Mouse (Mus musculus): ENCODE results near the gene Gtf2ird2. TPM values are rescaled to one million over a fixed set of nuclear protein-coding genes. Genes with fewer than 3 reads are reported as not detected.
A peak's percentile ranks its signal among the peaks of the same experiment; 100 is the strongest.

The Gtf2ird2 gene
- polyA plus RNA-seq, 1 experiment from 2014 or later = 9.1 TPM

- Histone ChIP-seq H3K9me3 (replicated peaks) (no peaks in the 10 kb centered on the region), H3K9ac (no peak overlapping the region), H3K4me1 (no peaks in the 10 kb centered on the region), H3K27me3 (no peaks in the 10 kb centered on the region), H3K4me3 (replicated peaks) (no peak overlapping the region), H3K36me3 (peaks cover 94% of the 10 kb centered on the region), H3K27ac (no peak overlapping the region), H3K4me2 (no peak overlapping the region)
- WGBS = 85% methylated on average over 13 of the region's 13 CpGs
- ATAC-seq (replicated peaks; ENCODE audit: low FRiP score) = no peak
Observed at GRCm38 (mm10) chr5:134257349-134258031, 73.7 kb downstream of the Gtf2ird2 start.

GRCm38 (mm10) chr5:134258395-134258794, 74.6 kb downstream of the Gtf2ird2 start:
- Histone ChIP-seq H3K4me3 (replicated peaks) (no peak overlapping the region), H3K27me3 (no peaks in the 10 kb centered on the region), H3K36me3 (peaks cover 94% of the 10 kb centered on the region), H3K9ac (no peak overlapping the region), H3K27ac (no peak overlapping the region), H3K4me1 (no peaks in the 10 kb centered on the region), H3K9me3 (replicated peaks) (no peaks in the 10 kb centered on the region), H3K4me2 (no peak overlapping the region)
- ATAC-seq (replicated peaks; ENCODE audit: low FRiP score) = no peak
- 65% methylated on average over 4 of the region's 4 CpGs for WGBS

GRCm38 (mm10) chr5:134258934-134259333, 75.1 kb downstream of the Gtf2ird2 start:
- WGBS = 91% methylated on average over 2 of the region's 2 CpGs

GRCm38 (mm10) chr5:134260001-134260636, 76.3 kb downstream of the Gtf2ird2 start:
- Histone ChIP-seq H3K36me3 (peaks cover 94% of the 10 kb centered on the region), H3K4me1 (no peaks in the 10 kb centered on the region), H3K4me3 (replicated peaks) (no peak overlapping the region), H3K27ac (no peak overlapping the region), H3K27me3 (no peaks in the 10 kb centered on the region), H3K9ac (no peak overlapping the region), H3K4me2 (no peak overlapping the region), H3K9me3 (replicated peaks) (no peaks in the 10 kb centered on the region)
- 89% methylated on average over 9 of the region's 9 CpGs for WGBS
- ATAC-seq (replicated peaks; ENCODE audit: low FRiP score) = no peak

More at GRCm38 (mm10) chr5:134258934-134259333, 75.1 kb downstream of the Gtf2ird2 start:
- no peaks in the 10 kb centered on the region for H3K4me1 ChIP-seq
- no peak overlapping the region for H3K9ac ChIP-seq
- no peak overlapping the region for H3K4me3 ChIP-seq (replicated peaks)
- no peak overlapping the region for H3K4me2 ChIP-seq
- H3K27me3 ChIP-seq = no peaks in the 10 kb centered on the region
- ATAC-seq (replicated peaks; ENCODE audit: low FRiP score) = no peak
- no peaks in the 10 kb centered on the region for H3K9me3 ChIP-seq (replicated peaks)
- no peak overlapping the region for H3K27ac ChIP-seq
- peaks cover 94% of the 10 kb centered on the region for H3K36me3 ChIP-seq

GRCm38 (mm10) chr5:134265890-134266289, 82.1 kb downstream of the Gtf2ird2 start:
- peaks cover 9% of the 10 kb centered on the region; the same call in 1 of the 2 replicates for H3K4me1 ChIP-seq
- no peak for ATAC-seq (replicated peaks; ENCODE audit: low FRiP score)
- H3K36me3 ChIP-seq = peaks cover 100% of the 10 kb centered on the region
- H3K4me3 ChIP-seq (replicated peaks) = no peak overlapping the region
- WGBS = 53% methylated on average over 2 of the region's 2 CpGs
- no peaks in the 10 kb centered on the region for H3K9me3 ChIP-seq (replicated peaks)
- no peaks in the 10 kb centered on the region for H3K27me3 ChIP-seq
- no peak overlapping the region for H3K4me2 ChIP-seq
- H3K9ac ChIP-seq = no peak overlapping the region
- H3K27ac ChIP-seq = peak overlapping the region; percentile 28; the same call in 1 of the 2 replicates

- no peak overlapping the region for H3K4me2 ChIP-seq
- WGBS = 60% methylated on average over 18 of the region's 18 CpGs
- H3K4me1 ChIP-seq = peaks cover 9% of the 10 kb centered on the region; the same call in 1 of the 2 replicates
- H3K27ac ChIP-seq = peak overlapping the region; percentile 28
- H3K27me3 ChIP-seq = no peaks in the 10 kb centered on the region
- no peak overlapping the region for H3K4me3 ChIP-seq (replicated peaks)
- H3K9ac ChIP-seq = no peak overlapping the region
- peaks cover 100% of the 10 kb centered on the region for H3K36me3 ChIP-seq
- ATAC-seq (replicated peaks; ENCODE audit: low FRiP score) = peak; percentile 56
- no peaks in the 10 kb centered on the region for H3K9me3 ChIP-seq (replicated peaks)
Observed at GRCm38 (mm10) chr5:134266404-134266803, 82.6 kb downstream of the Gtf2ird2 start.

- no peak overlapping the region for H3K27ac ChIP-seq
- no peaks in the 10 kb centered on the region for H3K9me3 ChIP-seq (replicated peaks)
- no peak overlapping the region for H3K9ac ChIP-seq
- ATAC-seq (replicated peaks; ENCODE audit: low FRiP score) = no peak
- no peaks in the 10 kb centered on the region for H3K27me3 ChIP-seq
- peaks cover 9% of the 10 kb centered on the region; the same call in 1 of the 2 replicates for H3K4me1 ChIP-seq
- H3K4me2 ChIP-seq = no peak overlapping the region
- WGBS = 94% methylated on average over 8 of the region's 8 CpGs
- H3K4me3 ChIP-seq (replicated peaks) = no peak overlapping the region
- peaks cover 100% of the 10 kb centered on the region for H3K36me3 ChIP-seq
Observed at GRCm38 (mm10) chr5:134268751-134269150, 84.9 kb downstream of the Gtf2ird2 start.

GRCm38 (mm10) chr5:134269751-134270150, 85.9 kb downstream of the Gtf2ird2 start:
- Histone ChIP-seq H3K27ac (no peak overlapping the region), H3K4me2 (no peak overlapping the region), H3K9ac (no peak overlapping the region), H3K4me1 (peaks cover 9% of the 10 kb centered on the region; the same call in 1 of the 2 replicates), H3K9me3 (replicated peaks) (no peaks in the 10 kb centered on the region), H3K27me3 (no peaks in the 10 kb centered on the region), H3K4me3 (replicated peaks) (no peak overlapping the region), H3K36me3 (peaks cover 99% of the 10 kb centered on the region)
- no peak for ATAC-seq (replicated peaks; ENCODE audit: low FRiP score)
- WGBS = 87% methylated on average over 5 of the region's 5 CpGs

- H3K9me3 ChIP-seq (replicated peaks) = no peaks in the 10 kb centered on the region
- H3K36me3 ChIP-seq = peaks cover 99% of the 10 kb centered on the region
- no peak overlapping the region for H3K27ac ChIP-seq
- no peak for ATAC-seq (replicated peaks; ENCODE audit: low FRiP score)
- no peak overlapping the region for H3K9ac ChIP-seq
- H3K27me3 ChIP-seq = no peaks in the 10 kb centered on the region
- no peak overlapping the region for H3K4me3 ChIP-seq (replicated peaks)
- H3K4me1 ChIP-seq = peaks cover 9% of the 10 kb centered on the region; the same call in 1 of the 2 replicates
- no peak overlapping the region for H3K4me2 ChIP-seq
- WGBS = 86% methylated on average over 4 of the region's 4 CpGs
Observed at GRCm38 (mm10) chr5:134270566-134270965, 86.7 kb downstream of the Gtf2ird2 start.

GRCm38 (mm10) chr5:134271421-134271820, 87.6 kb downstream of the Gtf2ird2 start:
- Histone ChIP-seq H3K4me1 (peaks cover 6% of the 10 kb centered on the region; the same call in 1 of the 2 replicates), H3K36me3 (peaks cover 97% of the 10 kb centered on the region), H3K4me2 (no peak overlapping the region), H3K9ac (no peak overlapping the region), H3K27me3 (no peaks in the 10 kb centered on the region), H3K4me3 (replicated peaks) (no peak overlapping the region), H3K9me3 (replicated peaks) (no peaks in the 10 kb centered on the region), H3K27ac (no peak overlapping the region)
- WGBS = 81% methylated on average over 11 of the region's 11 CpGs
- no peak for ATAC-seq (replicated peaks; ENCODE audit: low FRiP score)

GRCm38 (mm10) chr5:134272761-134273160, 88.9 kb downstream of the Gtf2ird2 start:
- no peak overlapping the region for H3K9ac ChIP-seq

GRCm38 (mm10) chr5:134273761-134274160, 89.9 kb downstream of the Gtf2ird2 start:
- Histone ChIP-seq H3K27me3 (no peaks in the 10 kb centered on the region), H3K4me2 (no peak overlapping the region), H3K4me3 (replicated peaks) (no peak overlapping the region), H3K9ac (no peak overlapping the region), H3K4me1 (no peaks in the 10 kb centered on the region), H3K36me3 (peaks cover 96% of the 10 kb centered on the region), H3K27ac (no peak overlapping the region), H3K9me3 (replicated peaks) (no peaks in the 10 kb centered on the region)
- no peak for ATAC-seq (replicated peaks; ENCODE audit: low FRiP score)
- 86% methylated on average over 8 of the region's 8 CpGs for WGBS

More at GRCm38 (mm10) chr5:134272761-134273160, 88.9 kb downstream of the Gtf2ird2 start:
- peaks cover 97% of the 10 kb centered on the region for H3K36me3 ChIP-seq
- H3K4me2 ChIP-seq = no peak overlapping the region
- no peak overlapping the region for H3K4me3 ChIP-seq (replicated peaks)
- H3K27me3 ChIP-seq = no peaks in the 10 kb centered on the region
- H3K9me3 ChIP-seq (replicated peaks) = no peaks in the 10 kb centered on the region
- H3K4me1 ChIP-seq = no peaks in the 10 kb centered on the region
- 80% methylated on average over 11 of the region's 11 CpGs for WGBS
- no peak for ATAC-seq (replicated peaks; ENCODE audit: low FRiP score)
- no peak overlapping the region for H3K27ac ChIP-seq

Measured in kidney, embryonic 15.5 days (tissue).